Mouse (Mus musculus) monocyte, adult 5-6 weeks (primary cell): ENCODE measurements at regions not wholly inside any gene's neighbourhood (a gene's known extent, or its start where the extent isn't known, plus 50 kb on each side); places are given as distances from the start of the nearest gene placed in this dataset.
A peak's percentile ranks its signal among the peaks of the same experiment; 100 is the strongest.

Experiments
- ATAC-seq: fragments of 153-309, 156-312 bp; replicated peaks from 2 replicates; pipeline ENCODE4 v1.8.0; 2017; ENCODE audit warnings: mild to moderate bottlenecking; ENCODE audit not compliant: low TSS enrichment, insufficient number of reproducible peaks, severe bottlenecking, poor library complexity, low FRiP score

DNA sequence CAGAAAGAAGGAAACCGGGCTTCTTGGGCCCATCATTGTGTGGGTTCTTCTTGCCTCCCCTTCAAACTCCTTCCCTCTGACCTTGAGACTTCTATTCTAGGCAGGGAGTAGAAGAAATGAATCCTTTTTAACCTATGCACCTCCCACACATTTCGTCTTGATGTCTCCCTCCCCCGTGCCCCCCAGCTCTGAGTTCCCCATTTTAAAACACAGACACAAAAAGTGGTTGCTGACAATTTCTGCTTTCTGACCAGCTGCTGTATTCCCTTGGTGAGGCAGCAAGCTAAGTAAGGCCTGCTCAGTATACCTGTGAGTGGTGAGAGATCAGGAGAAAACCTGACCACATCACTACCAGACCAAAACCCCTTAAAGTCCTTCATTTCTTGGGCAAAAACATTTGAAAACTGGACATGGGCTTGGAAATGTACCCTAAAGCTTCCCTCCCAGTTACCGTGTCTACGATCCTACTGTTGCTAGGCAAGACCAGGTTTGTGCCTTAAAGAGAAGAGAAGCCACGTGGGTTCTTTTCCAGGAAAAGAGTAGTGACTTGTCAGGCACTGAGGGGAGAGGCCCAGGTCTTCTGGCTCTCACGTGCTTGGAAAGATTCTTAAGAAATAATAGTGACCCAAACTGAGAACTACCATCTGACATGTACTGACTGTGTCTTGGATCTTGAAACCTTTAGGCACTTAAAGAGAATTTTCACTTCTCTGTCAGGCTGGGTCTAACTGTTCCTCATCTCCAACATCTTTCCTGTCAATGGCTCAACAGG is 103.2 kb upstream of the Zc3h12c start:
- ATAC-seq = no peak

DNA sequence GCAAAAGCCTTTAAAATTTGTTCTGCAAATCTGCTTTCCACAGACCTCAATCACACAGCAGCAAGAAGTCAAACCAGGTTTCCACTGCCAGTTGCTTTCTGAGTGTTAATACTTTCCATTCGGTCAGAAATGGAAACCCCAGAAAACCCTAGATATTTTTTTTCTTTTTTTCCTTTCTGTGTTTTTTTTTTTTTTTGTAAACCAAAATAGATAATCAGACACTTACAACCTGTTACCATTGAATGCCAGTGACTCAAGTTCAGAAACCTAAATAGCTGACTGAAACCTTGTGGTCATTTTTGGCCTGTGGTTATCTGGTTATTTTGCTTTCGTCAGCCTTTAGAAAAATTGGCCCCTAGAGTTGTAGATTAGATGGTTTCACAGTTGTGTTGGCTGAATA is 93.2 kb upstream of the Zc3h12c start:
- no peak for ATAC-seq

- no peak for ATAC-seq
Observed at GRCm38 (mm10) chr9:52259459-52259858, 91.1 kb upstream of the Zc3h12c start.

- ATAC-seq = no peak
Observed at GRCm38 (mm10) chr9:52255692-52256091, 87.3 kb upstream of the Zc3h12c start.

GRCm38 (mm10) chr9:52254475-52254874 is 86.1 kb upstream of the Zc3h12c start:
- ATAC-seq = no peak

DNA sequence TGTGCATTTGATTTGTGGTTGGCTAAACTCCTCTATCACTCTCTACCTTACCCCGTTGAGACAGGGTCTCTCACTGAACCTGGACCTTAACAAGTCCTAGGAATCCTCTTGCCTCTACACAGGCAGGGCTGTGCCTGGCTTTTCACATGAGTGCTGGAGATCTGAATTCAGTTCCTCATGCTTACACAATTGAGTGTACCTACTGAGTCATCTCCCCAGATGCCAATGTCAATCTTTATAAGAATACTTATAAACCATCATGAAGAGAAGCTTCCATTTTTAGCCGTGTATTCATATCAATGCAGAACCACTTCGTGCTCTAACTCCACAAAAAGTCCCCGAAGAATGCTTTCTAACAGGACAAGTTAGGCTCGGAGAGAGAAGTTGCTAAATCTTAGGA is 83.1 kb upstream of the Zc3h12c start:
- no peak for ATAC-seq

GRCm38 (mm10) chr9:52246712-52247111 is 78.3 kb upstream of the Zc3h12c start:
- ATAC-seq = no peak

DNA sequence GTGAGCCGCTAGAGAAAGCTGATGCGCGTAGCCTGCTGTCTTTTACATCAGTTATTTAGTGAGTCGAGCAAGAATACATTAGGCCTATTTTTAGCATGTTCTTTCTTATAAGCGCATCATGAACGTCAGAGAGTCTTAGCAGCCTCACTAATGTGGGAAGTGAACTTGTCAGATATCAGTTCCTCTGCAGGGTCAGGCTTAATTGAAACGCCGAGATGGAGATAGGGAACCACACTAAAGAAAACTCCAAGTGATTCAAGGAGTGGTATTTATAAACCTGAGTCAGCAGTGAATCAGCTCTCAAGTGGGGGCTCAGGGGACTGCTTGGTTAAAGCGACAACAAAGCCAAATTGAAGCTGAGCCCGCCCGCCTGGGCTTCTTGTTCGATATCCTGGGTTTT is 75.7 kb upstream of the Zc3h12c start:
- no peak for ATAC-seq

GRCm38 (mm10) chr9:52243032-52243431 is 74.7 kb upstream of the Zc3h12c start:
- ATAC-seq = no peak

GRCm38 (mm10) chr9:52241577-52241976 is 73.2 kb upstream of the Zc3h12c start:
- no peak for ATAC-seq

DNA sequence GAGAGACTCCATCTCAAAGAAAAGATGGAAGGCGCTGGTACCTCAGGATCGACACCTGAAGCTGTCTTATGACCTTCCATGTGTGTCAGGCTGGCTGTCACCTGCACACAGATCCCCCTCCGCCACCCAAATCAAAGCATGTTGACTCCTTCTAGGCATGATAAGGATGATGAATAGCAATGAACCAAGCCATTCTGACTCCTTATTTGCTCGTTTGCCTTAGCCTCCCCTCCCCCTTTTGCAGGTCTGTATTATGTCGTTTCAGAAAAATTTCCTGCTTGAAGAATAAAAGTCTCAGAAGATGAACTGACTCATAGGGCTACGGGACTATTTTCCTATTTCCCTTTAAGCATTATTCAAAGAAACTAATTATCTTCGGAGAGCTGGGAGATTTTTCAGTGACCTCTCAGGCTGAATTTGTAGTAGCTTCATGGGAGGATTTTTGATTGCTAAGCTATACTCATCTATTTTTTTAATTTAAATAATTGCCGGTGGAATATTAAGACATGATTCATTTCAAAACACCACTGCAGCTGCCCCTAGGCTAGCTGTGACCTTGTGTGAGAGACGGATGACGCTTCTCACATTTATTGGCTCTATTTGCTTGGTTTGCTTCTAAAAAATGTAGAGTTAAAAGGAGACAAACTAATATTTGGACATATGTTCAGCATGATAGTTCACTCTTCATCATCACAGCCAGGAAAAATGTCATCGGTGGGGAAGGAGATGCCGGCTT is 72.4 kb upstream of the Zc3h12c start:
- no peak for ATAC-seq

GRCm38 (mm10) chr9:52234775-52235174 is 66.4 kb upstream of the Zc3h12c start:
- ATAC-seq = no peak

DNA sequence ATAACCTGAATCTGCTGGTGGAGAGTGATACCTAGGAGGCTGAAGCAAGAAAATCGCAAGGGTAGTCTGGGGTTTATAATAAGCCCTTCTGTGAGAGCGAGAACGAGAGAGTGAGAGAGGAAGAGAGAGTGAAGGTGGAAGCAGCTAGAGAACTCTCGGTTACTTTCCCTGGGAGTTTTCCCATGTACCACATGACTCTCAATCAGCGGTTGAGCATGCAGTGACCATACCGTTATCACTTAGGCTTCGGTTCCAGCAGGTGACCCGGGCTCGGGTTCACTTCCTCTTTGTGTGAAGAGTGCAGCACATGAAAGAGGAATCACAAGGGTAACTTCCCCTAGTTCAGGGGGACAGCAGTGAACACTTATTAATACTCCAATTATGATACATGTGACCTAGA is 61.2 kb upstream of the Zc3h12c start:
- peak; percentile 80; the same call in 1 of the 2 replicates for ATAC-seq

DNA sequence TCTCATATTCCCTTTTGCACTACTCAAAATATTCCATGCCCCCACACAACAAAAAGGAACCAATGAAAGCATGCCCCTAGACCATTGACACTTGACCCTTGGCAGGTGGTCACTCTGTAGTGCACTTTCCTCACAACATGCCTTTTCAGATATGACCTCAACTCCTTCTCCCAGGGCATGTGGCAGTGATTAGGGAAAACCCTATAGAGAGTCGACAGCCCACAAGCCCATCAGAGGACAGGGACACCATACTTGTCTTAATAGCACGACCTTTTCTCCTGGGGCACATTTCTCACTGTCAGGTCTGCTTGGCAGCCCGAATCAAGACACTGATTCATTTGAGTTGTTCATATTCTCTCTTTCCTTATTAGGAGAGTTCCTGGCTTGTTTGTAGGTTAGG is 57.3 kb upstream of the Zc3h12c start:
- no peak for ATAC-seq

DNA sequence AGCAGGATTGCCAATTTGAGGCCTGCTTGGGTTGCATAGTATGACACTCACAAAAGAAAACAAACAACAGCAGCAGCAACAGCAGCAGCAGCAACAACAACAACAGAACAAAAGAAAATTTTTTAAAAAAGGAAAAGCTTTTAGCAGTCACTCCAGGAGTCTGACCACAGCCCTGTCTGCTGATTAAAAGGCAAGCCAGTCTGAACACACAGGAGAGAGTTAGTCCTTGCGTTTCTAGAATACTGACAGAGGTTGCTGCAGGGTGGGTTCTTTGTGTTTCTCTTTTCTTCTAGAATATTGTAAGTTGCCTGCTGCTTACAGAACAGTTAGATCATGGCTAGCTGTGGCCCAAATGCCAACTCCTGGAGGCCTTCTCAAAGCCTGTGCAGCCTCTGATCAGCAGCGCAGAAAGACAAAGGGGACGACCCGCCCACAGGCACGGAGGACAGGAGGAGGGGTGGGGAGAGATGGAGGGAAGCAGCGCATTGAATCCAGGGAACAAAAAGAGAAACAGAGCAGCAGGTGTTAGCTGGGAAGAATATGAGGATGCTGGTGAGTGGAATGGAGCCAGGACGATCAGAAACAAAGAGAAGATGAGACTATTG is 55.2 kb upstream of the Zc3h12c start:
- ATAC-seq = no peak
